Mouse (Mus musculus): ENCODE measurements at regions not wholly inside any gene's neighbourhood (a gene's known extent, or its start where the extent isn't known, plus 50 kb on each side); places are given as distances from the start of the nearest gene placed in this dataset.

GRCm38 (mm10) chr14:24986404-24986803, 472.6 kb upstream of the Zmiz1 start:
- peak in 1 of 2 experiments; percentile 68 for DNase-seq (ENCODE audit: extremely low spot score in 1 of 2, low spot score in 1 of 2)

DNA sequence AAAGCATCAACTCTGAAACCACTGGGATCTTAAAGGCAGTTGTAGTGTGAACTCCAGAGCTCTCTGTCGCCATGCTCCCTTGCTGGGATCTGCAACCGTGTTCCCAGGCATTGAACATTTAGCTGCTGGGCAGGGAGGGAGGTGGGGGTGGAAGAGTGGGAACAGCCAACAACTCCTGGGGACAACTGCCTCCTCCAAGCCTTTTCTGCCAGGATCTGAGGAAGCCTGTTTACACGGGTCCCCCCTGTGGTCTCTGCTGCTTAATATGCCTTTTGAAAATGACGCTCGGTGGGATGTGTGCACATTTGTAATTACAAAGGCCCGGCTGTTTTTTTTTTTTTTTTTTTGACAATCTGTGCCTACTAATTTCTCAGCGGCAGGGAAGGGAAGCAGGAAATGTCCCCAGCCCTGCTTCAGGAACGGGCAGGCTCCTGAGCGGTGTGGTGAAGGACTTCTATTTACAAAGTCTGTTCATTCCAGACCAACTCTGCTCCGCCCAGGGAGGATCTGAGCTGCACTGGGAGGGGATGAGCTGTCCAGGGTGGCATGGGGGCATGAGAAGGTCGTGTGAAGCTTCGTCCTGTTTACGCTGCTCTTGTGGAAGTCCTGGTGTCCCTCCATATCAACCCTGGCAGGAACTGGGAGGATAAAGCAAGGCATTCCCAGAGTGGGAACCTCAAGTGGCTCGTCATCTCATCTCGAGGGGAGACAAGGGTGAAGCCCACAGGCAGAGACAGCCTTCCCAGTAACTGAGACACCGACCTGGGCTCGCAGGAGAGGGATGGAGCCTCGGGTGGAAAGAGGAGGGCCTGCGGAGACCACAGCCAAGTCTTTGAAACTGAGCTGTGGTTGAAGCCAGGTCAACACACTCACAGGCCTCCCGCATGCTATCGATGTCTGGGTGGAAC, 465.0 kb upstream of the Zmiz1 start:
- peak in 1 of 2 experiments; percentile 45 for DNase-seq (ENCODE audit: extremely low spot score in 1 of 2, low spot score in 1 of 2)

GRCm38 (mm10) chr14:24995226-24995625, 463.8 kb upstream of the Zmiz1 start:
- no peak for DNase-seq (ENCODE audit: extremely low spot score in 1 of 2, low spot score in 1 of 2)

DNA sequence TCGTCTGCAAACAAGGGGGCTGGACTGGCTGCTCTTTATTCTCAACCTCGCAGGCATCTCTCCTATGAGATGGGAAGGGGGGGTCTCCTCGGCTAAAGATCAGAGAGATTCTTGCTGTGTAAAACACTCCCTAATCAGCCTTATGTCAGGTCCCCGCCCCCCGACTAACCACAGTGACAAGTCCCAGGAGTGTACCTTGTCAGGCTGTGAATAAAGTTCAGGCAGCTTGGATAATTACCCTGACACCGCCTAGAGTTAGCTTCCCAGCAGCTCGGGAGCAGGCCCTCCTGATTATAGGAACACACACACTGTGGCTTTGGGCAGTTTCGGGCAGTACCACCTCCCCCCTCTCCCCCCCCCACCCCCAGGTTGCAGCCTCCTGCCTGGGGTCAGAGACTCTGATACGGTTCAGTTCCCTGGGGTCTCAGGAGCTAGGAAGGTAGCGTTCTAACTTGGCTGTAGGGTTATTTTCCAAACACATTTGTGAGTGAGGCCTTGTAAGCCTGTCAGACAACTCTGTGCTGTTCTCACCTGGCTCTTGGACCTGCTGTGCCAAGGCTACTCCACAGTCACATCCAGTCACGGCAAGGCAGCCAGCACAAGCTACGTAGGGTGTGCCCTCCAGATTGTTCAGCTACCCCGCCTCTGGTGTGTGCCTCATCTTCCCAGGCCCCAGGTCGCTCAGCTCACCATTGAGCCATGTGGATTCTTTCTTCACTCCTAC, 461.0 kb upstream of the Zmiz1 start:
- DNase-seq (ENCODE audit: extremely low spot score in 1 of 2, low spot score in 1 of 2): no peak

- peak in 1 of 2 experiments; percentile 38 for DNase-seq (ENCODE audit: extremely low spot score in 1 of 2, low spot score in 1 of 2)
Measured at GRCm38 (mm10) chr14:24999008-24999572, 459.9 kb upstream of the Zmiz1 start.

DNA sequence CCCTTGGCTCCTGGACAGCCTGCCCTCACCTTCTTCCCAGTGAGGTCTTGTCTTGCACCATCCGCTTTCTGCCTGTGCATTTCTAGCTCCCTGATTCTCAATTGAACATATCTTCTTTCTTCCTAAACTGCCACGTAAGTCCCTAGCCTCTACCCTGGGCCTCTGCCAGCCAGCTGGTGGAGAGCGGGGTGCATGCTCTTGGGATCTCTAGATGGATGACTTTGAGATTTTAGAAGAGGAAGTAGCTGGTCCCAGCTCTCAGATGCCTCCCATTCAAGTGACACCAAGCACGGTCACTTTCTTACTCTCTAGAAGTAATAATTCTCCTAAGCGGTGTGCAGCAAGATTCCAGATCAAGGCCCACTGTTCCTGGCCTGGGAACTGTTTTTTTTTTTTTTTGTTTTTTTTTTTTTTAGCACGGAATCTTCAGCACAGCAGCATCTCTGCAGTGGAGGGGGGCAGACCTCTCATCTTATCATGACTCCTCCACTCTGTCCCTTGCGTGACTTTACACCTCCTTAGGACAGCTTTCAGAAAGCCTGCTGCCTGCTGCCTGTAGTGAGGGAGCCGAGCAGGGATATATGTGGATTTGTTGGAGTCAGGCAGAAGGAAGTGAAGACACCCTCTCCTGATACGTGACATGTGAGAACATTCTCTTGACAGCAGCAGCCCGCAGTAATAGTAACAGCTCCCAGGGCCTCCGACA, 453.6 kb upstream of the Zmiz1 start:
- no peak for DNase-seq (ENCODE audit: extremely low spot score in 1 of 2, low spot score in 1 of 2)

DNA sequence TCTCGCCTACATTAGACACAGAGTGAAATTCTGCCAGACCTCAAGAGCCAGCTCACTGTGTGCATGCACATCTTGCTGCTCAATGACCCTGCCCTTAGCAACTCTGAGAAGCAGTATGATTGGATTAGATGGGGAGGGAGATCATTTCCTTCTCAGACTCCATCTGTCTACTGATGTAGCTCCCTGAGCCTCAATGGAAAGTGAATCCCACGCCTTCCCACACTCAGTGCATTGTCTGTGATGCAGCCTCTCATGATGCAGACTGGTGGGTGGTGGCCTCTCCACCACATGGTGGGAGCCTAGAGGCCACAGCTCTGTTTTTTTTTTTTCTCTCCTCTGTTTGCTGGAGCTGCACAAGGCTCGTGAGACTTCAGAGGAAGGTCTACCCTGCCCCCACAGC, 447.1 kb upstream of the Zmiz1 start:
- peak in 1 of 2 experiments; percentile 60 for DNase-seq (ENCODE audit: extremely low spot score in 1 of 2, low spot score in 1 of 2)

DNA sequence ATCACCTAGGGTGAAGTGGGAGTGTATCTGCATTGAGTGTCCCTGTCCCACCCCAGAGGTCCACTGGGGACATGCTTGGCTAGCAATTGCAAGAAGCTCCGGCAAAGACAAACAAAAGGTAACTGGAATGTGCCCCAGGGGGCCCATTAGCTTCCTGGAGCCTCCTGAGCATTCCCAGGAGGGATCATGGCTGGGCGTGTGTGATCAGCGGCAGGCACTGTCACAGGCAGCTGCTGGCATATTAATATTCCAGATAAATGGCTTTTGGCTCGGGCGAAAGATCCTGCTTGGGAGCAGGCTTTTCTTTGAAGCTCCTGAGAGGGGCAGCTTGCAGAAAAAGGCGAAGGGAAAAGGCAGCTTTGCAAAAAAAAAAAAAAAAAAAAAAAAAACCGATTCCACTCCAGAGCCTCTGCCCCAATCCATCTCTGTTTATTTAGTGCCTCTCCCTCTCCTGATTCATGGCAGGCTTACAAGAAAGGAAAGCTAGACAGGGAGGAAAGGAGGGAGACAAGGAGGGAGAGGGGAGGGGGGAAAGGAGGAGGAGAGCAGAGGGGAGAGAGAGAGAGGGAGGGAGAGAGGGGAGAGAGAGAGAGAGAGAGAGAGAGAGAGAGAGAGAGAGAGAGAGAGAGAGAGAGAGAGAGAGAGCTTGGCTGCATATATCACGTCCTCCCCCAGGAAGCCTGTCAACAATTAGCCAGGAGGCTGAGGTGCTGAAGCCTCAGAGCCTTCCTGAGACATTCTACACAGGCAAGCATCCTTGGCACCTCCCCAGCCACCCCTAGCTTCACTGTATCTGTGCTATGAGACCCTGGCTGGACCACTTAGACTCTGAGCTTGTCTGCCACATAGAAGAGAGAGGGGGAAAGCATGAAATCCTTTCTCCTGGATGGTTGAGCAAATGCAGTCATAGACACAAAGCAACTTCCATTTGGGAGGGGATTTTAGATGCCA, 443.4 kb upstream of the Zmiz1 start:
- peak in 1 of 2 experiments; percentile 29 for DNase-seq (ENCODE audit: extremely low spot score in 1 of 2, low spot score in 1 of 2)

- DNase-seq (ENCODE audit: extremely low spot score in 1 of 2, low spot score in 1 of 2): no peak
Measured at GRCm38 (mm10) chr14:25017860-25018259, 441.1 kb upstream of the Zmiz1 start.

DNA sequence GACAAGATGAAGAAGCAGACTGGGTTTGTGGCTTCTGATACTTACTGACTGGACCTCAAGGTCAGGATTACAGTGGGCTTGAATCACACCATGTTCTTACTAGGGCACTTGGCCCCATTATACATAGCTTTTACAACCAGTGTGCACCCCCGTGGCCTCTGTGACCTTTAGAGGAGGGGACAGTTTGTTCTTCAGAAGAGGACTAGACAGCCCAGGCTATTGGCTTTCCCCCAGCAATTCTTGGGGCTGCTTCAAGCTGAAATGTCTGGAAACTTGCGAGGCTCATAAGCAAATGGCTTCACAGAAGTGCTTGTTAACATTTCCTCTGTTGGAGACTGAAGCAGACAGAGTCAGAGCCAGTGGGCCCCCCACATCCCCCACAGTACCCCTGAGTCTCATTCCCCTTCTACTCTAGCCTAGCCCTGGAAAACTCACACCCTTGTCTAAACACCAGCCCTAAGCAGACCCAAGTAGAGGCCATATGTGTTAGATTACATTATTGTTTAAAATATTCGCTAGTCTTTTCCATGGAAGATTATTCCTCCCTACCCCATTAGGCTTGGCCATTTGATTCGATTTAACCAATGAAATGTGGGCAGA, 439.6 kb upstream of the Zmiz1 start:
- no peak for DNase-seq (ENCODE audit: extremely low spot score in 1 of 2, low spot score in 1 of 2)

GRCm38 (mm10) chr14:25022523-25023269, 436.3 kb upstream of the Zmiz1 start:
- no peak for DNase-seq (ENCODE audit: extremely low spot score in 1 of 2, low spot score in 1 of 2)

- DNase-seq (ENCODE audit: extremely low spot score in 1 of 2, low spot score in 1 of 2): no peak
Measured at GRCm38 (mm10) chr14:25023270-25023800, 435.6 kb upstream of the Zmiz1 start.

DNA sequence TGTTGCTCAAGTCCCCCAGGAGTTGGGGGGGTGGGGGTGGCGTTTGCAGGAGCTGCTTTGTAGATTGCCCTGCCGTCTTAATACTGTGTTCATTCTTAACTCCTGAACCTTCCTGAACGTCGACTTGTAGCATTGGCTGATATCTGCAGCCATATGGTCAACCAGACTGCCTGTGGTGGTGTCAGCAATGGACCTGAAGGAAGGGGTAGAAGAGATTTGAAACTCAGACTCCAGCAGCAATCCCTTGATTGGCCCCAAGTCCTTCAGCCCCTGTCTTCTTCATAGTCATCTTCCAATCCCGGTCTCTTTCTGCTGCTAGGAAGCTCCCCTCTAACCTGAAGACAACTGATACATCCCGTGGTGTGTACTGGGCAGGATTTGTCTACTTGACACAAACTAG, 433.9 kb upstream of the Zmiz1 start:
- DNase-seq (ENCODE audit: extremely low spot score in 1 of 2, low spot score in 1 of 2): no peak

DNA sequence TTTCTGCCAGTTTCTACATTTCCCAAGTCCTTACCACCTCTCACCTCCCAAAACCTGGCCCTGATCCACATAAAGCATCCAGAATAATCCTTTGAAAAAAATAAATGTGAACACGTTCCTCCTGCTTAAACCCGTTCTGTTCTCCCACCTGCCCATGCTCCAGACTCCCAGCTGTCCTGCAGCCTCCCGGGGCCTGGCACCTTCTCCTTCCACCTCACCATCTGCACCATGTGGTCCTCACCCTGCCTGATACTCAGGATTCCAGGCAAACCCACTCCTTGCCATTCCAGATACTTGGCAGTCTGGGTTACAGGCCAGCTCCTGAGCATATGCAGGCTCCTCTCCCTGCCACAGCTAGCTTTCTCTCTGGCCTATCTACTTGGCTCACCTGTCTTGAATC, 431.9 kb upstream of the Zmiz1 start:
- peak in 1 of 2 experiments; percentile 48 for DNase-seq (ENCODE audit: extremely low spot score in 1 of 2, low spot score in 1 of 2)

- DNase-seq (ENCODE audit: extremely low spot score in 1 of 2, low spot score in 1 of 2): no peak
Measured at GRCm38 (mm10) chr14:25027842-25028241, 431.1 kb upstream of the Zmiz1 start.

DNA sequence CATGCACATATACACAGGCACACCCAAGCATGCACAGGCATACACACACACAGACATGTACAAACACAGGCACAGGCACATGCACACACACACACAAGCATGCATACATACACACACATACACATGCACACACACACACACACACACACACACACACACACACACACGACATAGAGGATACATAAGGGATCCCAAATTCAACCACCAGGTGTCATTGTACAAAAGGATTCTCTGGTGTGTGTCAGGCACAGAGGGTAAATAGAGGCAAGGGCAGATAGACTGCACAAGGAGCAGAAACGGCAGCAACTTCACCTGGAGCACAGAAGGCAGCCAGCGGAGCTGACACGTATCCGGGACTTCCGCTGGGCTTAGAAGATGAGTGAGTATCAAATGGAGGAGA, 428.1 kb upstream of the Zmiz1 start:
- no peak for DNase-seq (ENCODE audit: extremely low spot score in 1 of 2, low spot score in 1 of 2)

GRCm38 (mm10) chr14:25031756-25032680, 427.0 kb upstream of the Zmiz1 start:
- no peak for DNase-seq (ENCODE audit: extremely low spot score in 1 of 2, low spot score in 1 of 2)
